Comparison of ENCODE assay signal across 15 mouse cellular contexts in the genomic region with DNA sequence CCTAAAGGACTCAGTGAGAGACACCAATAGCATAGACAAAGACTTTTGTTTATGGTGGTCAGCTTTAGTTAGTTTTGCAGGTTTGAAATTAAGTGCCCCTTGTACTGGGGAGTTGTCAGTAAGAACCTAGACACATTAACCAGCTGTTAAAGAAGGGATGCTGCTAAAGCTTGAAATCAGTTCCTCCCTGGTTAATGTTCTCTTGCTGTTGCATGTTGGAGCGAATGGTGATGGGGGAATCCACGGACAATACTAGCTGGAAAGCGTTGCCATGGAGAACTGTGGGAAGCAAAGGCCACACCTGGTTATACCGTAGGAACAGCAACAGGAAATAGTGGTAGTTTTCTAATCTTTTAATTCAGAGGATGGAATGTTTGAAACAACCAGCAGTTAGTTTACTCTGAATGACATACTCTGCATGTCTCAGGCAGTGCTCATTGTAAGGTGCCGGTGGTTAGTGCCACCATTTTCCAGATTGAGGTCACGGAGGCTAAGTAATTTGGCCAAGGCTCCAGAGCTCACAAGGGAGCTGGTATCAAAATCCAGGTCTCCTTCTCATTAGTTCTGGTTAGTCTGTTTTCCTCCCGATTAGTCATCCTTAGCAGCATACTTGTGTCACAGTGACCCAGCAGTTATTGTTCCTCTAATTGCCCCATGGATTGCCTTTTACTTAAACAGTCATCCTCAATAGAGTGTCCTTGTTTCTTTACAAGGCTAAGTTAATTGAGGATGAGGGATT. TPM values are rescaled to one million over a fixed set of nuclear protein-coding genes. Genes with fewer than 3 reads are reported as not detected.
A peak's percentile ranks its signal among the peaks of the same experiment; 100 is the strongest.
DNase-seq lines count a peak whose midpoint lies in the region; ATAC-seq lines count a peak whose summit lies in the region.
"Had no signal": no experiment of that assay in that cellular context is flagged by ENCODE, and none has a peak within 500 bp of the region (broad histone marks: within the 10 kb centered on the region; RNA-seq: fewer than 3 reads in every experiment).

No protein-coding gene starts in this region.

- no peak overlapping the region for H3K27ac ChIP-seq in intestine, embryonic 16.5 days (ENCODE audit: low read length)
- no peak overlapping the region for H3K27ac ChIP-seq in intestine, embryonic 15.5 days
- peak overlapping the region; percentile 11; the same call in 1 of the 2 replicates for H3K27ac ChIP-seq in kidney, embryonic 15.5 days
- H3K27ac ChIP-seq: limb, embryonic 10.5 days; liver, embryonic 14.5 days had no signal

- ATAC-seq in intestine, embryonic 16.5 days, result 0 out of 2 replicates have a peak, but pooled peaks have one; percentile 9
- no peak for ATAC-seq in intestine, embryonic 15.5 days
- ATAC-seq in kidney, embryonic 15.5 days (replicated peaks; ENCODE audit: low FRiP score), result peak; percentile 88
- no peak for ATAC-seq in monocyte, adult 5-6 weeks (replicated peaks; ENCODE audit: insufficient number of reproducible peaks, low FRiP score, low TSS enrichment, poor library complexity, severe bottlenecking)

- H3K9me3 ChIP-seq in intestine, embryonic 16.5 days (ENCODE audit: control insufficient read depth, low read length), result no peaks in the 10 kb centered on the region
- no peaks in the 10 kb centered on the region for H3K9me3 ChIP-seq in intestine, embryonic 15.5 days
- H3K9me3 ChIP-seq in kidney, embryonic 15.5 days (replicated peaks), result no peaks in the 10 kb centered on the region
- H3K9me3 ChIP-seq: limb, embryonic 10.5 days had no signal

- H3K4me2 ChIP-seq in intestine, embryonic 16.5 days (ENCODE audit: low read depth, low read length), result no peak overlapping the region
- no peak overlapping the region for H3K4me2 ChIP-seq in intestine, embryonic 15.5 days (replicated peaks)
- H3K4me2 ChIP-seq in kidney, embryonic 15.5 days, result no peak overlapping the region

- no peak overlapping the region for H3K9ac ChIP-seq in intestine, embryonic 16.5 days (ENCODE audit: low read depth, low read length)
- no peak overlapping the region for H3K9ac ChIP-seq in intestine, embryonic 15.5 days
- H3K9ac ChIP-seq in kidney, embryonic 15.5 days, result no peak overlapping the region
- H3K9ac ChIP-seq: liver, embryonic 14.5 days had no signal

- 52% methylated on average over 7 of the region's 7 CpGs for WGBS in intestine, embryonic 16.5 days
- WGBS in intestine, embryonic 15.5 days, result 53% methylated on average over 7 of the region's 7 CpGs
- 56% methylated on average over 7 of the region's 7 CpGs for WGBS in kidney, embryonic 15.5 days

- H3K4me1 ChIP-seq in intestine, embryonic 16.5 days (ENCODE audit: control insufficient read depth, insufficient read depth, low read length), result no peaks in the 10 kb centered on the region
- no peaks in the 10 kb centered on the region for H3K4me1 ChIP-seq in intestine, embryonic 15.5 days (replicated peaks)
- H3K4me1 ChIP-seq in kidney, embryonic 15.5 days, result no peaks in the 10 kb centered on the region
- H3K4me1 ChIP-seq: limb, embryonic 10.5 days had no signal

- H3K27me3 ChIP-seq in intestine, embryonic 16.5 days (replicated peaks; ENCODE audit: control insufficient read depth, insufficient read depth, low read length), result no peaks in the 10 kb centered on the region
- H3K27me3 ChIP-seq in intestine, embryonic 15.5 days (replicated peaks), result no peaks in the 10 kb centered on the region
- no peaks in the 10 kb centered on the region for H3K27me3 ChIP-seq in kidney, embryonic 15.5 days

- DNase-seq in fibroblast of lung, adult 2 months (ENCODE audit: low read depth), result peak; percentile 31
- peak; percentile 76 for DNase-seq in retina, postnatal 1 day
- no peak for DNase-seq in left cerebral cortex, adult 18-20 months (ENCODE audit: low spot score in 2 of 2)
- DNase-seq: cerebellum, adult 2 months; embryo, embryonic 11 days; heart, postnatal 10 days; lung, postnatal 10 days had no signal

- H3K4me3 ChIP-seq in intestine, embryonic 16.5 days (ENCODE audit: low read length), result no peak overlapping the region
- no peak overlapping the region for H3K4me3 ChIP-seq in intestine, embryonic 15.5 days (replicated peaks)
- H3K4me3 ChIP-seq in kidney, embryonic 15.5 days (replicated peaks), result no peak overlapping the region
- H3K4me3 ChIP-seq: limb, embryonic 10.5 days; myocyte had no signal

- no peaks in the 10 kb centered on the region for H3K36me3 ChIP-seq in intestine, embryonic 16.5 days (ENCODE audit: control insufficient read depth, insufficient read depth, low read length)
- no peaks in the 10 kb centered on the region for H3K36me3 ChIP-seq in intestine, embryonic 15.5 days
- H3K36me3 ChIP-seq in kidney, embryonic 15.5 days, result no peaks in the 10 kb centered on the region
- H3K36me3 ChIP-seq: limb, embryonic 10.5 days had no signal

RNA-seq across cellular contexts. Expression of a gene that starts 21.3 kb away (rescaled TPM):
- 11.7 and 13.0 TPM in 2 replicates for polyA plus RNA-seq in intestine, embryonic 16.5 days (2015; fragmentation: Nextera tagmentation; extraction: Ambion mirVana)
- polyA plus RNA-seq in intestine, embryonic 15.5 days (2015; fragmentation: Nextera tagmentation; extraction: Ambion mirVana), result 6.8 and 7.4 TPM in 2 replicates
- 0.91 and 1.5 TPM in 2 replicates for polyA plus RNA-seq in kidney, embryonic 15.5 days (2015; fragmentation: Nextera tagmentation; extraction: Ambion mirVana)
- not detected in 3 replicates for total RNA-seq in monocyte, adult 5-6 weeks (2017)
- total RNA-seq in left cerebral cortex, adult 18-20 months (2021), result not detected
- total RNA-seq: heart, adult 8-10 months had no signal
- polyA plus RNA-seq: myocyte had no signal

RNA-seq across cellular contexts. Expression of a gene that starts 52.1 kb away (rescaled TPM):
- polyA plus RNA-seq in intestine, embryonic 16.5 days (2015; fragmentation: Nextera tagmentation; extraction: Ambion mirVana), result 87.1 and 112 TPM in 2 replicates
- 130 and 139 TPM in 2 replicates for polyA plus RNA-seq in intestine, embryonic 15.5 days (2015; fragmentation: Nextera tagmentation; extraction: Ambion mirVana)
- 148 and 162 TPM in 2 replicates for polyA plus RNA-seq in kidney, embryonic 15.5 days (2015; fragmentation: Nextera tagmentation; extraction: Ambion mirVana)
- 113 to 222 TPM (median 142 TPM) in 3 replicates for total RNA-seq in monocyte, adult 5-6 weeks (2017)
- 100 to 1,000 TPM; 180 to 183 TPM for total RNA-seq in left cerebral cortex, adult 18-20 months (2021)

Comparison
In these comparisons a context has a peak if more than half of its experiments do, and no peak if none do; other contexts are left out.
1. ATAC-seq: peak in intestine, embryonic 16.5 days (single experiment) and kidney, embryonic 15.5 days (single experiment); none in intestine, embryonic 15.5 days (single experiment) and monocyte, adult 5-6 weeks (single experiment).
2. DNase-seq: peak in fibroblast of lung, adult 2 months (single experiment) and retina, postnatal 1 day (single experiment); none in left cerebral cortex, adult 18-20 months (0 of 2).